Mouse (Mus musculus) c-Kit-positive CD71-positive TER-119-negative erythroid progenitor cells, embryonic 14.5 days (primary cell): Measurements from ENCODE around the gene Nudt3.
A peak's percentile ranks its signal among the peaks of the same experiment; 100 is the strongest.

Experiments
- DNase-seq: peaks from one replicate; pipeline ENCODE4 v3.0.0-alpha.2; 2013; ENCODE audit warnings: low read depth

Gene Nudt3

DNA sequence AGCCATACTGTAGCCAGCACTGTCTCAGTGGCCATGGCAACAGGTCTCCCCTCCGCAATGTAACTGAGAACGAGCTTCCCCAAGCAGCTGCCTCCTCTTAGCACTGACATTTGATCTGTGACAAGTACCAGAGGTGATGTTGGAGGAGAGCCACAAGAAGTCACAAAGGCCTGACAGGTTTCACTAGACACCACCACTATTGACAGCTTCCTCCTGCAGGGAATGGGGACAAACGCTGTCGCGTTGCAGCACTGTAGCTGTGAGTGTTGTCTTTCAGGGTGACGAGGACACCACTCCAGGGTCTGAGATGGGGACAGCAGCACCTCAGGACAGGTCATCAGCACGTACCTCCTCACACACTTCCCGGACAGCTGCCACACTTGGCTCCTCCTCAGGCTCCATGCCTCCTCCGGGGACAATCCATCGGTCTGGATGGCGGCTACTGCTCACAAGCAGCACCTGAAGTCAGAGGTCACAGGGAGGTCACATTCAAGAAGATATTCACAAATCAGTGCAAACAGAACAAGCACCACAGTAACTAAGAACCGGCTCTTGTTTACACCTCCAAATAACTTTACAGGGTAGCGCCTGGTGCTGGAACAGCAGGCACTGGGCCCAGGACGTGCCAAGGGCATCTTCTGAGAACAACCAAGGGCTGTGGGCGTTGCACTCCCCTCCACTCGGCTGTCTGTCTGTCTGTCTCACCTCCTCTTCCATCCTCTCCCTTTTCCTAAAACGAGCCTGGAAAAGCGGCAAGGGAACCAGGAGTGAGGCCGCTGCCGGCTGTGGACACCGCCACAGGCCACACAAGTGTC lies 26.7 kb downstream of the Nudt3 start:
- no peak for DNase-seq

- no peak for DNase-seq
Measured at GRCm38 (mm10) chr17:27595659-27596375, 27.5 kb downstream of the Nudt3 start.

GRCm38 (mm10) chr17:27592565-27592910 lies 30.8 kb downstream of the Nudt3 start:
- no peak for DNase-seq

GRCm38 (mm10) chr17:27591826-27592564 lies 31.3 kb downstream of the Nudt3 start:
- DNase-seq: no peak

- no peak for DNase-seq
Measured at GRCm38 (mm10) chr17:27588231-27588630, 35.1 kb downstream of the Nudt3 start.

DNA sequence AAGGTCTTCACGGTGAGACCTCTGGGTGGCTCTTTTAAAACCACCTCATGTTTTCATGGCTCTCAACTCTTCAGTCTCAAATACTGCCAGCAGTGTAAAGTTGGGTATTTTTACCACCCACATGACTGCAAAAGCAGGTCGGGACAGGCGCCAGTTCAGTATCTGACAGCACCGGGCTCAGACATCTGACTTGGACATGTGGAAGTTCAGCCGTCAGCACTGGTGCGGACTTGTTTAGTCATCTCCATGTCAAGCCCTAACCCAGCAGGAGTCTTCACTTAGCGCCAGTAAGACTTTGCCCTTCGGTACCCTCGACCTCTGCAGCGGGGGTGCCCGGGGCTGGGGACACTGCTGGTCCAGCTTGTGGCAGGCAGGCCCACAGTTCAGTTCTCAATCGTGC lies 36.0 kb downstream of the Nudt3 start:
- DNase-seq: no peak

GRCm38 (mm10) chr17:27586661-27587060 lies 36.6 kb downstream of the Nudt3 start:
- no peak for DNase-seq

DNA sequence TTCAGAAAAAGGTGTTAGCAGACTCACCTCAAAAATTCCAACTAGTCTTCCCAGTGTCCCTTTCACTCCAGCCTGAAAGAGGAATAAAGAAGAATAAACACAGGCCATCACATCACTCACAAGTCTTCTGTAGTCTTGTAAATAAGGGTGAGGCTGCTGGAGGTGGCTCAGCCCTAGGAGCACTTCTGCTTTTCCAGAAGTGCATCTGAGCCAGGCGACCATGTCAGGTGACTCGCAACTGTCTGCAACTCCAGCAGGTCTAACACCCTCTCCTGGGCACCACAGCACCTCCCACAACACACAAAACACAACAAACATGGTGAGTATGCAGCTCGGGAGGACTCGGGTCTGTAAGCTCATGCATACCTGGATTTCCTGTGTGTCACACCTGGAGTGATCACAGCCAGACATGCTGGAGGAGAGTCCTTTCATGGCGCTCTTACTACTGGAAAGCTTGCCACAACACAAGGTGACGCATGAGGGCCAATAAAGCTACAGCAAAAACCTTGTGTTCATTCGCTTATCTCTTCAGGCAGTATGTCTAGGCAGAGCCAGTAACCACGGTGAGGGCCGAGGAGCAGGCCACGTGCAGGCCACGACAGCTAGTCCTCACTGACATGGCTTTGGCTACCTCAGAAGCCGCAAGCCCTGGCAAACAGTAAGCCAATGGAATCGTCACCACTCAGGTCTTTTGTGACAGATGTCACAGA lies 40.0 kb downstream of the Nudt3 start:
- no peak for DNase-seq

GRCm38 (mm10) chr17:27580392-27581068 lies 42.8 kb downstream of the Nudt3 start:
- DNase-seq: no peak

- DNase-seq: no peak
Measured at GRCm38 (mm10) chr17:27579816-27580215, 43.5 kb downstream of the Nudt3 start.

GRCm38 (mm10) chr17:27578487-27578886 lies 44.8 kb downstream of the Nudt3 start:
- DNase-seq: no peak

DNA sequence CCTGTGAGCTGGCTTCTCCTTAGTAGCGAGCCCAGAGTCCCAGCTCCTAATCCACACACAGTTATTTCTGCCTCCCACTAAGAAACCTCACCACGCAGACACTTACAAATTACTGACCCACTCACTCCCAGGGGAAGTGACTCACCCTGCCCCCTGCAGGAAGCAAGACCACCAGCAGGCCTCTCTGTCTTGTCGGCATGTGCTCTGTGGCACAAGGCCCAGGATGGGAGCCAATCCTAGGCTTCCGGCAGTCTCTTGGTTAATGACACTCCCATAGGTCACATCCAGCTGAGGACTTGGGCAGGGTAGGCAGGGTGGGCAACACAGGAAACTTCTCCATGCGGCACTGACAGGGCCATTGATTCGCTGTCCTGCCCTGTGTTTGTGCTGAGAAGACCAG lies 45.8 kb downstream of the Nudt3 start:
- no peak for DNase-seq

DNA sequence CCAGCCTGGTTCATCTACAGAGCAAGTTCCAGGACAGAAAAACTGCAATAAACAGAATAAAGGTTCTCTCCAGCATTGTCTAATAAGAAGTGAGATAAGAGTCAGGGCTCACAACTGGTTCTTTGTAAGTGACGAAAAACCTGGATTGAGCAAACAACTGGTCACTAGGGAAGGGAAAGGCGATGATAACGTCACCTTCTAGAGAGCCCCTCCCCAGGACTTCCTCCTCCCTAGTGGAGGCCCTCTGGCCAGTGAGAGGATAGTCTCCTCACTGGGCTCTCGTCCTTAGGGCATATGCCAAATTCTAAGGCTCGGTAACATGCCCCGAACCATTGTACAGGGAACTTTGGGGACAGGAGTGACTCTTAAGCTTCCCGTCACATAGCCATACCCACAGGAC lies 47.2 kb downstream of the Nudt3 start:
- DNase-seq: no peak

DNA sequence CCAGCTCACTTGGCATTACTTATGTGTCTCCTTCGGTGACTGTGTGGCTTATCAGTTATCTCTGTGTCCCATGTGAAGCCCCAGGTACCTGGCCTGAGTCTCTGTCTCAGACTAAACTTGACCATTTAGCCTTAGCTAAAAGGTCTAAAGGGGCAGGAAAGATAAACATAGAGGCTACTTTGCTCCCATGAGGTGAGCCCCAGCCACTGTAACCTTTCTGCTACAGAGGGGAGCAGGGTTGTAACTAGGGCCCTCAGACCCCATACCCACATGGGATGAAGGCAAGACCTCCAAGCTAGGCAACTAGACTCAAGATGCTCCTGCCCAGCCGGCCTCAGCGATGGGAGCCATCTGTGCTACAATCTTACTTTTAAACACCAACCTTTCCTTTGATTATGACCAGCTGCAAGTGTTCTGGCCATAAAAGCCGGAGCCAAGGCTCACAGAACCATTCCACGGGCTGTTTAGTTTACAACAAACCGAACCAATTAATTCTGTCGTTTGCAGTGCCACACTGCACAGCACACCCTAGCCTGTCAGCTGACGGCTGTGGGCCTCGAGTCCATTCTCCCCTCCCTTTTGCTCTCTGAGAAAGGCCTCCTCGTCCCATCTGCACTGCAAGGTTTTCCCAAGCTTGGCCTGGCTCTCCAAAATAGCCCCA lies 48.0 kb downstream of the Nudt3 start:
- DNase-seq: no peak

GRCm38 (mm10) chr17:27574470-27575115 lies 48.7 kb downstream of the Nudt3 start:
- DNase-seq: no peak

DNA sequence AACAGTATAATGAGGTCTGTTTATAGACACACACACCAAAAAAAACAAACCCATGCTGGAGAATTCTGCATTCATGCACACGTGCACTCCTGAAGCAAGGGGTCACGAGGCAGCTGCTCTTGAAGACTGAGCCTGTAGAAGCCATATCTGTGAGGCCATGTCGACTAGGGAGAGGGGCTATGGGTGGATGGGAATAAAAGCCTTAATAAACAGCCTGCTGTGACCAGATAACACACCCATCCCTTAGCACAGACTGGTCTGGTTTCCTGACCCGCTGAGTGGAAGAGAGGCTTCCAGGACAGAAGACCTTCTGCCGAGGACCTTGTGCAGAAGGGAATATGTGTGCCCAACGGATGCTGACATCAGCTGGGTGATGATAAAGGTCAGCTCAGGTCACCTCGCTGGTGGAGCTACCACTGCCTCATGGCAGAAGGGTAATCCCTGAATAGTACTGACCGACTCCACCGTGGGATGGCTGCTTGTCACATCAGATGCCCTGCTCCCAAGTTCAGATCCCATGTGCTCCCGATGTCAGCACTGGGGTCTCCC lies 49.4 kb downstream of the Nudt3 start:
- DNase-seq: no peak

DNA sequence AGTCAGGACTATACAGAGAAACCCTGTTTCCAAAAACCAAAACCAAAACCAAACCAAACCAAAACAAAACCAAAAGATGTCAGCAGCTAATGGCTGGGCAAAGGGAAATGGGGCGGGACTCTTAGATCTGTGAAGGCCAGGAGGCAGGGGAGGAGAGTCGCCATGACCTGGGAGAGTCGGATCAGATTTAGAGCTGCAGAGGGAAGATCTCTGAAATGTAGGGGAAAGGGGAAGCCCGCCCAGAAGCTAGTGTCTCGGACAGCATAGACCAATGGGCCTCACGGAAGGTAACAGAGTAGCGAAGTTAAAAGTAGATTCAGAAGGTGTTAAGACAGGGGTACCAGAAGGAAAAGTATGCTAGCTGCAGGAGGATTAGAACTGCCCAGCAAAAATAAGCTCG lies 52.0 kb downstream of the Nudt3 start:
- no peak for DNase-seq

GRCm38 (mm10) chr17:27568228-27568627 lies 55.1 kb downstream of the Nudt3 start:
- DNase-seq: no peak

- DNase-seq: no peak
Measured at GRCm38 (mm10) chr17:27565942-27566267, 57.4 kb downstream of the Nudt3 start.

GRCm38 (mm10) chr17:27565163-27565941 lies 57.9 kb downstream of the Nudt3 start, which contains the start of gene AI413582:
Gene AI413582, minus strand, starts transcription at chr17:27565756.
- peak; percentile 88 for DNase-seq
